Mouse (Mus musculus) midbrain, embryonic 14.5 days (tissue): Measurements from ENCODE around the gene Tmem132c. TPM values are rescaled to one million over a fixed set of nuclear protein-coding genes. Genes with fewer than 3 reads are reported as not detected.

ENCODE experiments used
- ATAC-seq: fragments of 200-750 bp; cut with Nextera tagmentation; 2 replicates; pipeline ENCODE4 v1.8.0; 2017; ENCODE audit warnings: moderate number of reproducible peaks, moderate library complexity; ENCODE audit not compliant: low FRiP score, low TSS enrichment
- DNase-seq: peaks from one replicate; pipeline ENCODE4 v3.0.0-alpha.2; 2015
- H3K27ac ChIP-seq: fragments of 300-500 bp; sonication (generic); replicated peaks from 2 replicates; pipeline ENCODE4 v1.5.1; 2014; ENCODE audit warnings: mild to moderate bottlenecking, low read depth, low read length, moderate library complexity
- H3K27me3 ChIP-seq: fragments of 300-500 bp; sonication (generic); 2 replicates; pipeline ENCODE4 v1.6.1; 2014; ENCODE audit warnings: low read length, control low read depth, mixed read lengths; ENCODE audit not compliant: control insufficient read depth, insufficient read depth
- H3K36me3 ChIP-seq: fragments of 300-500 bp; sonication (generic); 2 replicates; pipeline ENCODE4 v1.6.1; 2014; ENCODE audit warnings: low read length, control low read depth; ENCODE audit not compliant: control insufficient read depth, insufficient read depth
- H3K4me1 ChIP-seq: fragments of 300-500 bp; sonication (generic); 2 replicates; pipeline ENCODE4 v1.6.1; 2014; ENCODE audit warnings: mild to moderate bottlenecking, antibody characterized with exemption, low read length, control low read depth; ENCODE audit not compliant: control insufficient read depth, insufficient read depth
- H3K4me2 ChIP-seq: fragments of 300-500 bp; sonication (generic); 2 replicates; pipeline ENCODE4 v1.6.1; 2014; ENCODE audit warnings: mild to moderate bottlenecking, low read length, moderate library complexity
- H3K4me3 ChIP-seq: fragments of 300-500 bp; sonication (generic); replicated peaks from 2 replicates; pipeline ENCODE4 v1.5.1; 2014; ENCODE audit warnings: low read depth, low read length
- H3K9ac ChIP-seq: fragments of 300-500 bp; sonication (generic); replicated peaks from 2 replicates; pipeline ENCODE4 v1.6.1; 2014; ENCODE audit warnings: mild to moderate bottlenecking, low read length, moderate library complexity
- H3K9me3 ChIP-seq: fragments of 300-500 bp; sonication (generic); 2 replicates; pipeline ENCODE4 v1.6.1; 2016; ENCODE audit warnings: low read length, control low read depth, mixed read lengths; ENCODE audit not compliant: control insufficient read depth
- WGBS: fragments of 180-500 bp; shearing (Covaris S2); extraction: QIAGEN DNeasy Blood & Tissue Kit; methylation state at CpG from one replicate; pipeline ENCODE4 v1.1.7; 2014; 5-methylcytosine and 5-hydroxymethylcytosine counted together
- polyA plus RNA-seq: library from polyadenylated mRNA; unstranded; fragments of >200 nt; fragmentation: Nextera tagmentation; extraction: Ambion mirVana; gene quantifications from 2 replicates; pipeline ENCODE4 v1.2.1, GENCODE M21; 2014

Tmem132c gene
- polyA plus RNA-seq, 1 experiment from 2014 or later, result 16.2 TPM

- H3K9ac ChIP-seq, result no peak overlapping the region
- H3K4me2 ChIP-seq, result no peak overlapping the region
- peaks cover 3% of the 10 kb centered on the region; the same call in 1 of the 2 replicates for H3K4me1 ChIP-seq
- 65% methylated on average over 12 of the region's 12 CpGs for WGBS
- no peaks in the 10 kb centered on the region for H3K9me3 ChIP-seq
- DNase-seq (peak; percentile 52), ATAC-seq (no peak)
- H3K36me3 ChIP-seq, result no peaks in the 10 kb centered on the region
- H3K27me3 ChIP-seq, result no peaks in the 10 kb centered on the region
- no peak overlapping the region for H3K27ac ChIP-seq
- no peak overlapping the region for H3K4me3 ChIP-seq
Observed at GRCm38 (mm10) chr5:127499151-127499827, 257.7 kb downstream of the Tmem132c start.

- 52% methylated on average over 7 of the region's 7 CpGs for WGBS
- H3K27me3 ChIP-seq, result no peaks in the 10 kb centered on the region
- H3K4me2 ChIP-seq, result no peak overlapping the region
- no peak overlapping the region for H3K9ac ChIP-seq
- H3K4me1 ChIP-seq, result no peaks in the 10 kb centered on the region
- H3K27ac ChIP-seq, result no peak overlapping the region
- H3K9me3 ChIP-seq, result no peaks in the 10 kb centered on the region
- H3K36me3 ChIP-seq, result no peaks in the 10 kb centered on the region
- H3K4me3 ChIP-seq, result no peak overlapping the region
- no peak for DNase-seq
- ATAC-seq, result no peak
Observed at GRCm38 (mm10) chr5:127502838-127503237, 261.2 kb downstream of the Tmem132c start.

- Histone ChIP-seq H3K9ac (no peak overlapping the region), H3K27me3 (no peaks in the 10 kb centered on the region), H3K27ac (no peak overlapping the region), H3K9me3 (no peaks in the 10 kb centered on the region), H3K4me2 (no peak overlapping the region), H3K4me3 (no peak overlapping the region), H3K4me1 (no peaks in the 10 kb centered on the region), H3K36me3 (no peaks in the 10 kb centered on the region)
- DNase-seq, result no peak
- no peak for ATAC-seq
- 59% methylated on average over 6 of the region's 6 CpGs for WGBS
Observed at GRCm38 (mm10) chr5:127505697-127506096, 264.1 kb downstream of the Tmem132c start.

DNA sequence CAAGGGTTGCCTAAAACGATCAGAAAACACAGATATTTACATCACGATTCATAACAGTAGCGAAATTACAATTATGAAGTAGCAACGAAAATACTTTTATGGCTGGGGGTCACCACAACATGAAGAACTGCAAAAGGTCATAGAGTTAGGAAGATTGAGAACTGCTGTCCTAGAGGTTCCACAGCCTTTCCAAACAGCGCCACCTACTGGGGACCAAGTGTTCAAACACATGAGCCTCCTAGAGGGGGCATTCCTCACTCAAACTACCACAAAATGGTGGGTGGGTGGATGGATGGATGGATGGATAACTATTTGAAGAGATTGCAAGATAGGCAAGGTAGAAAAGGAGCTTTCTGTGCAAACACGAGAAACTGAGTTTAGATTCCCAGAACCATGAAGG is 270.0 kb downstream of the Tmem132c start:
- Histone ChIP-seq H3K9me3 (no peaks in the 10 kb centered on the region), H3K9ac (no peak overlapping the region), H3K27ac (no peak overlapping the region), H3K4me3 (no peak overlapping the region), H3K4me1 (no peaks in the 10 kb centered on the region), H3K27me3 (no peaks in the 10 kb centered on the region), H3K36me3 (no peaks in the 10 kb centered on the region), H3K4me2 (no peak overlapping the region)
- WGBS, result 94% methylated on average over 6 of the region's 6 CpGs
- no peak for ATAC-seq
- DNase-seq, result peak; percentile 27

GRCm38 (mm10) chr5:127515960-127516359 is 274.4 kb downstream of the Tmem132c start:
- Histone ChIP-seq H3K27me3 (no peaks in the 10 kb centered on the region), H3K9ac (no peak overlapping the region), H3K27ac (no peak overlapping the region), H3K4me3 (no peak overlapping the region), H3K4me1 (0 out of 2 replicates have a peak, but pooled peaks cover 2% of the 10 kb centered on the region), H3K9me3 (no peaks in the 10 kb centered on the region), H3K36me3 (no peaks in the 10 kb centered on the region), H3K4me2 (no peak overlapping the region)
- 93% methylated on average over 9 of the region's 9 CpGs for WGBS
- DNase-seq, result no peak
- ATAC-seq, result no peak

- peak; percentile 50 for DNase-seq
- H3K4me2 ChIP-seq, result no peak overlapping the region
- H3K9ac ChIP-seq, result no peak overlapping the region
- no peaks in the 10 kb centered on the region for H3K9me3 ChIP-seq
- no peak for ATAC-seq
- no peaks in the 10 kb centered on the region for H3K36me3 ChIP-seq
- H3K4me3 ChIP-seq, result no peak overlapping the region
- H3K27ac ChIP-seq, result no peak overlapping the region
- H3K4me1 ChIP-seq, result 0 out of 2 replicates have a peak, but pooled peaks cover 4% of the 10 kb centered on the region
- no peaks in the 10 kb centered on the region for H3K27me3 ChIP-seq
- 68% methylated on average over 9 of the region's 9 CpGs for WGBS
Observed at GRCm38 (mm10) chr5:127522744-127523476, 281.3 kb downstream of the Tmem132c start.

- Histone ChIP-seq H3K9ac (no peak overlapping the region), H3K4me3 (no peak overlapping the region), H3K9me3 (no peaks in the 10 kb centered on the region), H3K4me2 (no peak overlapping the region), H3K36me3 (no peaks in the 10 kb centered on the region), H3K27me3 (no peaks in the 10 kb centered on the region), H3K4me1 (no peaks in the 10 kb centered on the region), H3K27ac (no peak overlapping the region)
- WGBS, result 87% methylated on average over 10 of the region's 10 CpGs
- ATAC-seq, result no peak
- DNase-seq, result no peak
Observed at GRCm38 (mm10) chr5:127527344-127527974, 285.9 kb downstream of the Tmem132c start.

DNA sequence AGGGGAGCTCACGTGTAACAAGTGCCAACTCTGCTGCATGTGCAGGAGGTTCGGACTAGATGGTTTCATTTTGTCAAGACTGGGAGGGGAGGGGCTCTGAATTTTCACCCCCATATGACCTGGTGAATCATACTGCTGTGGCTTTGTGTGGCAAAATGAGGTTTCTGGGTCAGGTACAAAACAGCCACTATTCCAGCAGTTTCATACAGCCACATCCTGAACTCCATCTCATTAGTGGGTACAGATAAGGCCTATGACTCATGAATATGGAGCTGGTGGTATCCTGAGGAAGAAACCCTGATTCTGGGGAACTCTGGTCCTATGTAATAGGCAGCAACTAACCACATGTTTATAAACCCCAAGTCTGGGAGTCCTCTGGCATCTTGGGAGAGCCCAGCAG is 295.9 kb downstream of the Tmem132c start:
- Histone ChIP-seq H3K4me2 (no peak overlapping the region), H3K9ac (no peak overlapping the region), H3K4me3 (no peak overlapping the region), H3K4me1 (no peaks in the 10 kb centered on the region), H3K27ac (no peak overlapping the region), H3K36me3 (no peaks in the 10 kb centered on the region), H3K27me3 (no peaks in the 10 kb centered on the region), H3K9me3 (no peaks in the 10 kb centered on the region)
- ATAC-seq (no peak), DNase-seq (no peak)
- WGBS, result 83% methylated on average over 2 of the region's 2 CpGs
